Mouse (Mus musculus) lung, postnatal 0 days (tissue): ENCODE results near the gene Arf3. TPM values are rescaled to one million over a fixed set of nuclear protein-coding genes. Genes with fewer than 3 reads are reported as not detected.

Experiments
- ATAC-seq: fragments of 200-750 bp; cut with Nextera tagmentation; 2 replicates; pipeline ENCODE4 v1.8.0; 2017; ENCODE audit warnings: moderate library complexity
- DNase-seq: peaks from one replicate; pipeline ENCODE4 v3.0.0-alpha.2; 2016; ENCODE audit warnings: low spot score
- H3K27ac ChIP-seq: fragments of 300-500 bp; sonication (generic); 2 replicates; pipeline ENCODE4 v1.5.1; 2014; ENCODE audit warnings: antibody characterized with exemption, mild to moderate bottlenecking, low read length, mixed read lengths
- H3K27me3 ChIP-seq: fragments of 300-500 bp; sonication (generic); replicated peaks from 2 replicates; pipeline ENCODE4 v1.6.1; 2014; ENCODE audit warnings: low read length, mixed read lengths; ENCODE audit not compliant: insufficient read depth
- H3K36me3 ChIP-seq: fragments of 300-500 bp; sonication (generic); 2 replicates; pipeline ENCODE4 v1.6.1; 2014; ENCODE audit warnings: low read length, mixed read lengths; ENCODE audit not compliant: insufficient read depth
- H3K4me1 ChIP-seq: fragments of 300-500 bp; sonication (generic); 2 replicates; pipeline ENCODE4 v1.6.1; 2014; ENCODE audit warnings: antibody characterized with exemption, low read depth, low read length, mixed read lengths; ENCODE audit not compliant: insufficient read depth
- H3K4me2 ChIP-seq: fragments of 300-500 bp; sonication (generic); replicated peaks from 2 replicates; pipeline ENCODE4 v1.6.1; 2014; ENCODE audit warnings: low read depth, mild to moderate bottlenecking, low read length, moderate library complexity, mixed read lengths
- H3K4me3 ChIP-seq: fragments of 300-500 bp; sonication (generic); 2 replicates; pipeline ENCODE4 v1.5.1; 2014; ENCODE audit warnings: low read depth, low read length
- H3K9ac ChIP-seq: fragments of 300-500 bp; sonication (generic); replicated peaks from 2 replicates; pipeline ENCODE4 v1.6.1; 2014; ENCODE audit warnings: low read depth, mild to moderate bottlenecking
- H3K9me3 ChIP-seq: fragments of 300-500 bp; sonication (generic); 2 replicates; pipeline ENCODE4 v1.6.1; 2016; ENCODE audit warnings: low read length, mixed read lengths
- CTCF ChIP-seq: IDR thresholded peaks from 2 replicates; pipeline ENCODE4 v1.5.1; 2016; ENCODE audit warnings: antibody characterized with exemption, mild to moderate bottlenecking
- EP300 ChIP-seq: IDR thresholded peaks from 2 replicates; pipeline ENCODE4 v1.6.1; 2016; ENCODE audit warnings: antibody characterized with exemption, mild to moderate bottlenecking, control low read depth
- WGBS: fragments of 180-500 bp; shearing (Covaris S2); extraction: QIAGEN DNeasy Blood & Tissue Kit; methylation state at CpG from one replicate; pipeline ENCODE4 v1.1.7; 2014; 5-methylcytosine and 5-hydroxymethylcytosine counted together
- polyA plus RNA-seq: library from polyadenylated mRNA; unstranded; fragments of >200 nt; fragmentation: Nextera tagmentation; extraction: Ambion mirVana; gene quantifications from 2 replicates; pipeline ENCODE4 v1.2.1, GENCODE M21; 2015

Arf3 gene
- polyA plus RNA-seq, 1 experiment from 2014 or later: 47.1 TPM

GRCm38 (mm10) chr15:98742766-98743428, 20.1 kb downstream of the Arf3 start:
- Histone ChIP-seq H3K27me3 (no peaks in the 10 kb centered on the region), H3K4me2 (no peak overlapping the region), H3K27ac (peak overlapping the region; percentile 94), H3K36me3 (peaks cover 19% of the 10 kb centered on the region), H3K4me3 (no peak overlapping the region), H3K4me1 (peaks cover 12% of the 10 kb centered on the region; the same call in 1 of the 2 replicates), H3K9ac (no peak overlapping the region), H3K9me3 (no peaks in the 10 kb centered on the region)
- ATAC-seq (peak; percentile 91), DNase-seq (peak; percentile 79)
- TF ChIP-seq CTCF: no peak
- TF ChIP-seq EP300: peak; percentile 94
- WGBS: 63% methylated on average over 8 of the region's 8 CpGs

- H3K27me3 ChIP-seq: no peaks in the 10 kb centered on the region
- H3K36me3 ChIP-seq: peaks cover 30% of the 10 kb centered on the region
- no peaks in the 10 kb centered on the region for H3K9me3 ChIP-seq
- ATAC-seq (no peak), DNase-seq (no peak)
- no peak overlapping the region for H3K4me3 ChIP-seq
- H3K9ac ChIP-seq: no peak overlapping the region
- peaks cover 3% of the 10 kb centered on the region; the same call in 1 of the 2 replicates for H3K4me1 ChIP-seq
- H3K4me2 ChIP-seq: no peak overlapping the region
- TF ChIP-seq CTCF (no peak), EP300 (no peak)
- no peak overlapping the region for H3K27ac ChIP-seq
- WGBS: 88% methylated on average over 8 of the region's 8 CpGs
Measured at GRCm38 (mm10) chr15:98740219-98740618, 22.8 kb downstream of the Arf3 start.

- H3K27me3 ChIP-seq: no peaks in the 10 kb centered on the region
- 52% methylated on average over 4 of the region's 4 CpGs for WGBS
- DNase-seq (no peak), ATAC-seq (no peak)
- TF ChIP-seq CTCF (peak; percentile 52), EP300 (no peak)
- H3K27ac ChIP-seq: no peak overlapping the region
- peaks cover 30% of the 10 kb centered on the region for H3K36me3 ChIP-seq
- H3K4me1 ChIP-seq: 0 out of 2 replicates have a peak, but pooled peaks cover 3% of the 10 kb centered on the region
- H3K9me3 ChIP-seq: no peaks in the 10 kb centered on the region
- no peak overlapping the region for H3K4me3 ChIP-seq
- H3K9ac ChIP-seq: no peak overlapping the region
- no peak overlapping the region for H3K4me2 ChIP-seq
Measured at GRCm38 (mm10) chr15:98738796-98739195, 24.2 kb downstream of the Arf3 start.

GRCm38 (mm10) chr15:98737881-98738280, 25.1 kb downstream of the Arf3 start:
- Histone ChIP-seq H3K9ac (no peak overlapping the region), H3K27ac (no peak overlapping the region), H3K4me3 (no peak overlapping the region), H3K4me1 (no peaks in the 10 kb centered on the region), H3K9me3 (no peaks in the 10 kb centered on the region), H3K27me3 (no peaks in the 10 kb centered on the region), H3K4me2 (no peak overlapping the region), H3K36me3 (peaks cover 30% of the 10 kb centered on the region)
- TF ChIP-seq EP300: no peak
- peak; percentile 74 for TF ChIP-seq CTCF
- ATAC-seq (no peak), DNase-seq (no peak)

- Histone ChIP-seq H3K27ac (no peak overlapping the region), H3K27me3 (no peaks in the 10 kb centered on the region), H3K9ac (no peak overlapping the region), H3K4me2 (no peak overlapping the region), H3K4me3 (no peak overlapping the region), H3K36me3 (peaks cover 27% of the 10 kb centered on the region), H3K9me3 (no peaks in the 10 kb centered on the region), H3K4me1 (no peaks in the 10 kb centered on the region)
- no peak for DNase-seq
- ATAC-seq: peak; percentile 38; the same call in 1 of the 2 replicates
- TF ChIP-seq EP300: 0 out of 2 replicates have a peak, but pooled peaks have one; percentile 17
- no peak for TF ChIP-seq CTCF
- 73% methylated on average over 10 of the region's 10 CpGs for WGBS
Measured at GRCm38 (mm10) chr15:98736521-98736920, 26.5 kb downstream of the Arf3 start.

GRCm38 (mm10) chr15:98733976-98734566, 28.9 kb downstream of the Arf3 start:
- DNase-seq: no peak
- H3K9me3 ChIP-seq: no peaks in the 10 kb centered on the region
- TF ChIP-seq CTCF (no peak), EP300 (no peak)
- H3K4me2 ChIP-seq: no peak overlapping the region
- WGBS: 54% methylated on average over 5 of the region's 5 CpGs
- H3K27ac ChIP-seq: no peak overlapping the region
- no peak overlapping the region for H3K4me3 ChIP-seq
- H3K36me3 ChIP-seq: peaks cover 11% of the 10 kb centered on the region; the same call in 1 of the 2 replicates
- H3K9ac ChIP-seq: no peak overlapping the region
- ATAC-seq: no peak
- no peaks in the 10 kb centered on the region for H3K4me1 ChIP-seq
- H3K27me3 ChIP-seq: no peaks in the 10 kb centered on the region
